Mouse (Mus musculus): ENCODE results near the gene Samm50.

Samm50 gene

GRCm38 (mm10) chr15:84231113-84231712 lies 39.2 kb downstream of the Samm50 start:
- in situ Hi-C loops (cut with MboI; ENCODE audit: low pct_unique_long_range_greater_than_20kb in 1 of 2, low sequenced_read_pairs in 2 of 2, unreplicated experiment in 1 of 2) = no loop called here

- in situ Hi-C loops (cut with MboI; ENCODE audit: low pct_unique_long_range_greater_than_20kb in 1 of 2, low sequenced_read_pairs in 2 of 2, unreplicated experiment in 1 of 2) = no loop called here
These were observed 39.9 kb downstream of the Samm50 start, which contains the start of gene Parvb for GRCm38 (mm10) chr15:84231721-84232561. Parvb (plus strand) TSS chr15:84232043.

GRCm38 (mm10) chr15:84232609-84233008 lies 40.6 kb downstream of the Samm50 start:
- in situ Hi-C loops (cut with MboI; ENCODE audit: low pct_unique_long_range_greater_than_20kb in 1 of 2, low sequenced_read_pairs in 2 of 2, unreplicated experiment in 1 of 2) = no loop called here

GRCm38 (mm10) chr15:84234794-84235581 lies 42.9 kb downstream of the Samm50 start:
- in situ Hi-C loops (cut with MboI; ENCODE audit: low pct_unique_long_range_greater_than_20kb in 1 of 2, low sequenced_read_pairs in 2 of 2, unreplicated experiment in 1 of 2) = no loop called here

GRCm38 (mm10) chr15:84235646-84236045 lies 43.6 kb downstream of the Samm50 start:
- in situ Hi-C loops (cut with MboI; ENCODE audit: low pct_unique_long_range_greater_than_20kb in 1 of 2, low sequenced_read_pairs in 2 of 2, unreplicated experiment in 1 of 2) = no loop called here

- in situ Hi-C loops (cut with MboI; ENCODE audit: low pct_unique_long_range_greater_than_20kb in 1 of 2, low sequenced_read_pairs in 2 of 2, unreplicated experiment in 1 of 2) = no loop called here
These were observed 46.5 kb downstream of the Samm50 start for GRCm38 (mm10) chr15:84238552-84238951.

- in situ Hi-C loops (cut with MboI; ENCODE audit: low pct_unique_long_range_greater_than_20kb in 1 of 2, low sequenced_read_pairs in 2 of 2, unreplicated experiment in 1 of 2) = no loop called here
These were observed 47.0 kb downstream of the Samm50 start for GRCm38 (mm10) chr15:84238991-84239401.

- in situ Hi-C loops (cut with MboI; ENCODE audit: low pct_unique_long_range_greater_than_20kb in 1 of 2, low sequenced_read_pairs in 2 of 2, unreplicated experiment in 1 of 2) = no loop called here
These were observed 49.5 kb downstream of the Samm50 start for GRCm38 (mm10) chr15:84241520-84241919.

- in situ Hi-C loops (cut with MboI; ENCODE audit: low pct_unique_long_range_greater_than_20kb in 1 of 2, low sequenced_read_pairs in 2 of 2, unreplicated experiment in 1 of 2) = no loop called here
These were observed 53.1 kb downstream of the Samm50 start for GRCm38 (mm10) chr15:84245104-84245503.

GRCm38 (mm10) chr15:84246195-84246594 lies 54.2 kb downstream of the Samm50 start:
- in situ Hi-C loops (cut with MboI; ENCODE audit: low pct_unique_long_range_greater_than_20kb in 1 of 2, low sequenced_read_pairs in 2 of 2, unreplicated experiment in 1 of 2) = no loop called here

- in situ Hi-C loops (cut with MboI; ENCODE audit: low pct_unique_long_range_greater_than_20kb in 1 of 2, low sequenced_read_pairs in 2 of 2, unreplicated experiment in 1 of 2) = no loop called here
These were observed 55.3 kb downstream of the Samm50 start for GRCm38 (mm10) chr15:84247309-84247708.

GRCm38 (mm10) chr15:84251227-84251626 lies 59.2 kb downstream of the Samm50 start:
- in situ Hi-C loops (cut with MboI; ENCODE audit: low pct_unique_long_range_greater_than_20kb in 1 of 2, low sequenced_read_pairs in 2 of 2, unreplicated experiment in 1 of 2) = no loop called here

GRCm38 (mm10) chr15:84252645-84253044 lies 60.6 kb downstream of the Samm50 start:
- in situ Hi-C loops (cut with MboI; ENCODE audit: low pct_unique_long_range_greater_than_20kb in 1 of 2, low sequenced_read_pairs in 2 of 2, unreplicated experiment in 1 of 2) = no loop called here

GRCm38 (mm10) chr15:84253757-84254156 lies 61.7 kb downstream of the Samm50 start:
- in situ Hi-C loops (cut with MboI; ENCODE audit: low pct_unique_long_range_greater_than_20kb in 1 of 2, low sequenced_read_pairs in 2 of 2, unreplicated experiment in 1 of 2) = no loop called here

- in situ Hi-C loops (cut with MboI; ENCODE audit: low pct_unique_long_range_greater_than_20kb in 1 of 2, low sequenced_read_pairs in 2 of 2, unreplicated experiment in 1 of 2) = no loop called here
These were observed 62.3 kb downstream of the Samm50 start for GRCm38 (mm10) chr15:84254387-84254786.

- in situ Hi-C loops (cut with MboI; ENCODE audit: low pct_unique_long_range_greater_than_20kb in 1 of 2, low sequenced_read_pairs in 2 of 2, unreplicated experiment in 1 of 2) = no loop called here
These were observed 64.3 kb downstream of the Samm50 start for GRCm38 (mm10) chr15:84256254-84256850.

- in situ Hi-C loops (cut with MboI; ENCODE audit: low pct_unique_long_range_greater_than_20kb in 1 of 2, low sequenced_read_pairs in 2 of 2, unreplicated experiment in 1 of 2) = no loop called here
These were observed 64.8 kb downstream of the Samm50 start for GRCm38 (mm10) chr15:84256864-84257263.

- in situ Hi-C loops (cut with MboI; ENCODE audit: low pct_unique_long_range_greater_than_20kb in 1 of 2, low sequenced_read_pairs in 2 of 2, unreplicated experiment in 1 of 2) = no loop called here
These were observed 66.7 kb downstream of the Samm50 start for GRCm38 (mm10) chr15:84258602-84259355.

Data from mouse embryonic stem cell (cell line).